Mouse (Mus musculus) stomach, postnatal 0 days (tissue): ENCODE results near the gene Msn.

Experiments
- CTCF ChIP-seq: IDR thresholded peaks from 2 replicates; pipeline ENCODE4 v1.5.1; 2016; ENCODE audit warnings: antibody characterized with exemption, low read depth, mild to moderate bottlenecking, moderate library complexity
- EP300 ChIP-seq: optimal IDR thresholded peaks from 2 replicates; pipeline ENCODE3; 2016; ENCODE audit warnings: antibody characterized with exemption

DNA sequence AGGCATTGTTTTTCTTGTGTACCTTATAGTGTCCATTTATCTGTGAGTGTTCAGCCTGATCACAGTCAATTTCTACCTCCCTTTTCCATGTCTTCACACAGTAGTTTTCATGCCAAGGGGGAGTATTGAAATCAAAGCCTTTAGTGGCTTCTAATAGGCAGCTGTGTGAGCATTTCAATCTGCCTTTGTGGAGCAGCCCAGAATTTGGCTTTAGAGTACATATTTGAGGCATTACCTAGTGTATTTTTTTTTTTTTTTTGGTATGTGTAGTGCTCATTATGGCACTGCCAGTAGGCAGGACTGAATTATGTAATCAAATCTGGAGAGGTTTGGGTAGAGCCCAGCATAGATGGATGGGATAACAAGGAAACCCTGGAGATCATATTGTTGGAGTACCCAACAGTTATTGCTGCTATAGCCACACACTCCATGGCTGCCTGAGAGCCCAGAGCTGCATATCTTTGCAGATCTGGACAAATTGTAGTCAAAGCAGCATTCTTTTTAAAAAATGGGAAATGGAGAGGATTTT lies 17.3 kb downstream of the Msn start:
- TF ChIP-seq CTCF = no peak
- TF ChIP-seq EP300 = no peak
